Mouse (Mus musculus): ENCODE data around the gene Thsd7a. TPM values are rescaled to one million over a fixed set of nuclear protein-coding genes. Genes with fewer than 3 reads are reported as not detected.

Thsd7a gene
- polyA plus RNA-seq, 1 experiment from 2014 or later = 19.8 TPM

DNA sequence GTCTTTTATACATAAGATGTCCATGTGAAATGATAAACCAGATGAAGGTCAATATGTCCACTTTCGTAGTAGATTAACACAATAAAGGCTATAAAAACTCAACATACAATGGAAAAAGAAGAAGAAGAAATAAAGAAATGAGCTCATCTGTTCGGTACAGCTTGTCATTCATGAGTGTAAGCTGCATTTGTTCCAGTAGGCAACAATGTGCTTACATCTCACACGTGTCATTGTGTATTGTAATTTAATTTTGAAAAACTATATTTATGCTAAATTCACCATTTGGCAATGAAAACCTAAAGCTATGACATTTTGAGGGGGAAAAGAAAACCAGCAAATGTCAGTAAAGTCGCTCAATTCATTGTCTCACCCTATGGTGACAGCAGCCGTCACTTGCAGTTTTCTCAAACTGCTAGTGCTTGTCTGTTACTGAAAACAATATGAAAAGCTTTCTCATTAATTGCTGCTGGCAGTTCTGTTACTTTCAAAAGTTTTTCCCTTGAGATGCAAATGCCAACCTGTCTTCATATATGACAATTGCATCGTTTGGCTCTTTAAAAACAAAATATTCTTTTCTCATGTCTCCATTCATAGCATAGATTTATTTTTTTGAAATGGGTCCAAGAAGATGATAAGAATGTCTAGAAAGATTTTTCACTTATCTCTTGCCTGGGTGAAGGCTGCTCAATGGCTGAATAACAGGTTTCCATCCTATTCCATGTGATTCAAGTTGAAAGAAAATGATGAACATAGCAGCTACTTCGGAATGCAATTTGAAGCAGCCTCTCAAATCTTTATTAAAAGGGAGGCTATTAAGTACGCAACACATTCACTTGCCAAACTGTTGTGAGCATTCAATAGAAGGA is 10.4 kb upstream of the Thsd7a start:
- Histone ChIP-seq H3K4me3 (ENCODE audit: low read depth, low read length) (no peak overlapping the region), H3K27ac (ENCODE audit: low read depth, low read length) (no peak overlapping the region), H3K27me3 (ENCODE audit: control insufficient read depth, insufficient read depth, low read length) (no peaks in the 10 kb centered on the region), H3K9me3 (ENCODE audit: control insufficient read depth, low read length) (peaks cover 3% of the 10 kb centered on the region; the same call in 1 of the 2 replicates), H3K4me1 (ENCODE audit: control insufficient read depth, insufficient read depth, low read length) (no peaks in the 10 kb centered on the region), H3K36me3 (ENCODE audit: control insufficient read depth, insufficient read depth, low read length) (no peaks in the 10 kb centered on the region), H3K9ac (ENCODE audit: low read length) (no peak overlapping the region), H3K4me2 (no peak overlapping the region)
- no peak for ATAC-seq (ENCODE audit: low FRiP score)
- WGBS = 85% methylated on average over 8 of the region's 8 CpGs
- peak; percentile 67 for DNase-seq (ENCODE audit: low spot score, missing footprints)

DNA sequence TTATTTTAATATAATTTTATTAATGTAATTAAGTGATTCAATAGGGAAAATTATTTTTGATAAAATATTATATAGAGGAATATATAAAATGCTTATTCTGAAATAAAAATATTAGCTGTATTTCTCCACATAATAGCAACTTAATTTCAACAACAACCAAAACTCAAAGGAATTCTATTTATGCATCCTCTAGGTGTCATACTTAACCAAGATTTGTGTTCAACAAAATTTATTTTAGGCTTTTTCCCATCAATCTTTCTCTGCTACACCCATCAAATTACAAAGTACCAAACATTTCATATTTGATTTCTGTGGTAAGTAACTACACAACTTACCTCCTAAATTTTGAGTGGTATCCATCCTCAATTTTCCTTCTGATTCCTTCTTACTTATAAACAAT is 3.1 kb upstream of the Thsd7a start:
- Histone ChIP-seq H3K4me3 (ENCODE audit: low read depth, low read length) (no peak overlapping the region), H3K4me2 (no peak overlapping the region), H3K4me1 (ENCODE audit: control insufficient read depth, insufficient read depth, low read length) (peaks cover 16% of the 10 kb centered on the region; the same call in 1 of the 2 replicates), H3K9me3 (ENCODE audit: control insufficient read depth, low read length) (peaks cover 3% of the 10 kb centered on the region; the same call in 1 of the 2 replicates), H3K27me3 (ENCODE audit: control insufficient read depth, insufficient read depth, low read length) (no peaks in the 10 kb centered on the region), H3K9ac (ENCODE audit: low read length) (no peak overlapping the region), H3K36me3 (ENCODE audit: control insufficient read depth, insufficient read depth, low read length) (no peaks in the 10 kb centered on the region), H3K27ac (ENCODE audit: low read depth, low read length) (no peak overlapping the region)
- DNase-seq (ENCODE audit: low spot score, missing footprints) (peak; percentile 2), ATAC-seq (ENCODE audit: low FRiP score) (no peak)

DNA sequence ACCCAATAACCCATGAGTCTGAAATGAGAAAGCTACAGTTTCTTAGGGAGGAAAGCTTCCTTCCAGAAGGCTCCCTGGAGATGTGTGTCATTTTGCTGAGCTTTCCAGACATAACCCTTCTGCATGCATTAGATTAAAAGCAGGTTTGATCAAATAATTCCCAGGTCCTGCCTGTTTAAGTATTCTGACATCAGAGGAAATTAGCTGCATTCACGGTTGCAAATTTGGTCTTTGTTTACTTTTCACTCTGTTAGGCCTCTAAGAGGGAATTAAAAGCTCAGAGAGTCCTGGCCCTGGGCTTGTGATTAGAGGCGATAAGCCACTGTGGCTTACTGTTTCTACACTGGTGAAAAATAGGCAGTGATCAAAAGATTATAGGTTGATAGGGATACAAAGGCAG is 1.2 kb upstream of the Thsd7a start:
- ATAC-seq (ENCODE audit: low FRiP score) = peak; percentile 27; the same call in 1 of the 2 replicates
- 9% methylated on average over 2 of the region's 2 CpGs for WGBS

DNA sequence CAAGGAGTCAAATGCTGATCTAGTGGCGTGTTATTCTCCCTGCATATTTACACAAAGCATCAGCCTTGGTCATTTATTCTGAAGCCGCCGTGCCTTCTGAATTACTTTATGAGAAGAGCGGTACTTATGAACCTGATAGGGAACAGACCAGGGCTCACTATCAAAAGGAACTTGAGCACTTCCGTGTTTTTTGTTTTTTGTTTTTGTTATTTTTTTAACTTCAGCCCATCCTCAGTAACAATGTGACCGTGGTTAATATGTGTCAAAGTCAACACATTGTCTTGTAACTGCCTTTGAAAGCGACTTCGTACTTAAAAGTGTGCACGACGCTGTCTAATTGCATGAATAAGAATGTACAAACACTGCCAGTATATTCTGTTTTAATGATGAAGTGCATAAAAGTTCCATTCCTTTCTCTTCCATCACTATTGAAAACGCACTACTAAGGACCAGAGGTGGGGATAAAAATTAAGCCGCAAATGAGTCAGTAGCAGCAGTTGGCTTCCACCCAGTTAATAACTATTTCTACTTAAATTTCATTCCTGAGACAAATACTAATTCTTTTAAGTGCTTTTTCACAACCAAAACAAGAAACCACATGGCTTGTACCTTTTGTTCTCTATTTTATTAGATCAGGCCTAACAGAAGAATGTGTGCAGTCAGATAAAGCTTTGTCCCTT is 461 bp upstream of the Thsd7a start:
- H3K9ac ChIP-seq (ENCODE audit: low read length) = peak overlapping the region; percentile 90

More for the DNA sequence above, 1.2 kb upstream of the Thsd7a start:
- Histone ChIP-seq H3K9me3 (ENCODE audit: control insufficient read depth, low read length) (no peaks in the 10 kb centered on the region), H3K4me3 (ENCODE audit: low read depth, low read length) (no peak overlapping the region), H3K36me3 (ENCODE audit: control insufficient read depth, insufficient read depth, low read length) (no peaks in the 10 kb centered on the region), H3K4me2 (no peak overlapping the region), H3K27me3 (ENCODE audit: control insufficient read depth, insufficient read depth, low read length) (no peaks in the 10 kb centered on the region), H3K4me1 (ENCODE audit: control insufficient read depth, insufficient read depth, low read length) (peaks cover 16% of the 10 kb centered on the region; the same call in 1 of the 2 replicates), H3K27ac (ENCODE audit: low read depth, low read length) (no peak overlapping the region), H3K9ac (ENCODE audit: low read length) (no peak overlapping the region)
- DNase-seq (ENCODE audit: low spot score, missing footprints) = peak; percentile 90

DNA sequence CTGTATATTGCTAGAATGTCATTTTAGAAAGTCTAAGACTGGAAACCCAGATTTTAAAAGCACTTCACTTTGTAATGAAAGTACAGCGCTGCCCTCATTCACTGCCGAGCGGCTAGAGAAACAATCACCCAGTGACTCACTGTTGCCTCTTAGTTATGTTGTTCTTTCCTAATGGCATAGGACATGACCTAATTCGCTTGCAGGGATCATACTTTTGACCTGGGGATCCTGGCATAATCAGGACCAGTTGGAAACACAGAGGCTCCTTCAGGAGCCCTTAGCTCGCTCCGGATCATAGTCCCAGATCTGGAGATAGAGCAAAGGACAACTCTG is 790 bp downstream of the Thsd7a start:
- Histone ChIP-seq H3K27me3 (ENCODE audit: control insufficient read depth, insufficient read depth, low read length) (no peaks in the 10 kb centered on the region), H3K9ac (ENCODE audit: low read length) (peak overlapping the region; percentile 90), H3K4me1 (ENCODE audit: control insufficient read depth, insufficient read depth, low read length) (peaks cover 16% of the 10 kb centered on the region; the same call in 1 of the 2 replicates), H3K4me3 (ENCODE audit: low read depth, low read length) (peak overlapping the region; percentile 69), H3K27ac (ENCODE audit: low read depth, low read length) (peak overlapping the region; percentile 95), H3K9me3 (ENCODE audit: control insufficient read depth, low read length) (no peaks in the 10 kb centered on the region), H3K36me3 (ENCODE audit: control insufficient read depth, insufficient read depth, low read length) (no peaks in the 10 kb centered on the region), H3K4me2 (peak overlapping the region; percentile 54)
- WGBS = 0% methylated on average over 6 of the region's 6 CpGs
- ATAC-seq (ENCODE audit: low FRiP score) (no peak; the same call in 1 of the 2 replicates), DNase-seq (ENCODE audit: low spot score, missing footprints) (no peak)

More for the DNA sequence above, 461 bp upstream of the Thsd7a start:
- H3K4me2 ChIP-seq = peak overlapping the region; percentile 54
- ATAC-seq (ENCODE audit: low FRiP score) = no peak
- H3K27me3 ChIP-seq (ENCODE audit: control insufficient read depth, insufficient read depth, low read length) = no peaks in the 10 kb centered on the region
- H3K4me1 ChIP-seq (ENCODE audit: control insufficient read depth, insufficient read depth, low read length) = peaks cover 16% of the 10 kb centered on the region; the same call in 1 of the 2 replicates
- peak overlapping the region; percentile 69 for H3K4me3 ChIP-seq (ENCODE audit: low read depth, low read length)
- no peaks in the 10 kb centered on the region for H3K36me3 ChIP-seq (ENCODE audit: control insufficient read depth, insufficient read depth, low read length)
- H3K27ac ChIP-seq (ENCODE audit: low read depth, low read length) = peak overlapping the region; percentile 95
- peak; percentile 94 for DNase-seq (ENCODE audit: low spot score, missing footprints)
- WGBS = 9% methylated on average over 12 of the region's 12 CpGs
- H3K9me3 ChIP-seq (ENCODE audit: control insufficient read depth, low read length) = no peaks in the 10 kb centered on the region

DNA sequence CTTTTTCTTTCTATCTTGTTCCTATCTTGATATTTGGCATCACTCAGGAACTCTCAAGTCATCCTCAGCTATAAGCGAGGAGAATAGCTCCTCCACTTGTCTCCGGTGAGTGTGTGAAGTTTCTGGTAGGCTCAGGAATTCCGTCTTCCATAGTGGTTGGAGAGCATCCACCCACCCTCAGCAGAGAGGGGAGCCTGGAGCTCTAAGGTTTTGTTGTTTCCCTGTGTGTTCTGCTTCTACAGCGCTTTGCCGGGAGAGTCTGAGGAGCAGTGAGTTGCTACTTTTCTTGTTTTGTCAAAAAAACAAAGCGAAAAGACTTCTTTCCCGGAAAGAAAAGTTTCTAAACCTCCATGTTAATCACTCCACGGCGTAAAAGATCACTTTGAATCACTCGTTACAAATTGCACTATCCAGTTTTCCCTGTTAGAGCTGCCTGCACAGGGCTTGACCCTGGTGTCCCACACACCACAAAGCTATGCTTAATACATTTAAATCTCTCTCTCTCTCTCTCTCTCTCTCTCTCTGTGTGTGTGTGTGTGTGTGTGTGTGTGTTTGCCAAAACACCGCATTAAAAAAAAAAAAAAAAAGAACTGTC is 1.3 kb downstream of the Thsd7a start:
- H3K4me1 ChIP-seq (ENCODE audit: control insufficient read depth, insufficient read depth, low read length) = peaks cover 16% of the 10 kb centered on the region; the same call in 1 of the 2 replicates
- H3K9ac ChIP-seq (ENCODE audit: low read length) = peak overlapping the region; percentile 90
- peak overlapping the region; percentile 95 for H3K27ac ChIP-seq (ENCODE audit: low read depth, low read length)
- H3K27me3 ChIP-seq (ENCODE audit: control insufficient read depth, insufficient read depth, low read length) = no peaks in the 10 kb centered on the region
- no peaks in the 10 kb centered on the region for H3K9me3 ChIP-seq (ENCODE audit: control insufficient read depth, low read length)
- peak overlapping the region; percentile 69 for H3K4me3 ChIP-seq (ENCODE audit: low read depth, low read length)
- 4% methylated on average over 11 of the region's 11 CpGs for WGBS
- H3K4me2 ChIP-seq = peak overlapping the region; percentile 54
- H3K36me3 ChIP-seq (ENCODE audit: control insufficient read depth, insufficient read depth, low read length) = no peaks in the 10 kb centered on the region
- no peak for ATAC-seq (ENCODE audit: low FRiP score)
- peak; percentile 96 for DNase-seq (ENCODE audit: low spot score, missing footprints)

DNA sequence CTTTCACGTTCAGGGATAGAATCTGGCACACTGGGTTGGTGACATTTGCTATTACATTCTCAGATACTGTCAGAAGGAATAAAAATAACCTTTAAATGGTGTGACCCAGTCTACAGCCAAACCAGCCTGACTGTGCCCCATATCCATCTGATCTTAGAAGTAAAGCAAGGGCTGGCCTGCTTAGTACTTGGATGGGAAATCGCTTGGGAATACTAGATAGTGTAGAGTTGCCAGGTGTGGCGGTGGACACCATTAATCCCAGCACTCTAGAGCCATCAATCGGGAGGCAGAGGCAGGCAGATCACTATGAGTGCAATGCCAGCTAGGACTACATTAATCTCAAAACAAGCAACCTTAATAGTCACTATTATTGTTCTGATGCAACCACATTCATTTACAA is 6.4 kb downstream of the Thsd7a start:
- H3K27ac ChIP-seq (ENCODE audit: low read depth, low read length) = no peak overlapping the region
- H3K4me1 ChIP-seq (ENCODE audit: control insufficient read depth, insufficient read depth, low read length) = 0 out of 2 replicates have a peak, but pooled peaks cover 2% of the 10 kb centered on the region
- 87% methylated on average over 4 of the region's 4 CpGs for WGBS
- no peak overlapping the region for H3K4me2 ChIP-seq
- peak; percentile 70 for DNase-seq (ENCODE audit: low spot score, missing footprints)
- no peak for ATAC-seq (ENCODE audit: low FRiP score)
- H3K9me3 ChIP-seq (ENCODE audit: control insufficient read depth, low read length) = no peaks in the 10 kb centered on the region
- H3K36me3 ChIP-seq (ENCODE audit: control insufficient read depth, insufficient read depth, low read length) = no peaks in the 10 kb centered on the region
- H3K9ac ChIP-seq (ENCODE audit: low read length) = no peak overlapping the region
- H3K4me3 ChIP-seq (ENCODE audit: low read depth, low read length) = no peak overlapping the region
- H3K27me3 ChIP-seq (ENCODE audit: control insufficient read depth, insufficient read depth, low read length) = no peaks in the 10 kb centered on the region

DNA sequence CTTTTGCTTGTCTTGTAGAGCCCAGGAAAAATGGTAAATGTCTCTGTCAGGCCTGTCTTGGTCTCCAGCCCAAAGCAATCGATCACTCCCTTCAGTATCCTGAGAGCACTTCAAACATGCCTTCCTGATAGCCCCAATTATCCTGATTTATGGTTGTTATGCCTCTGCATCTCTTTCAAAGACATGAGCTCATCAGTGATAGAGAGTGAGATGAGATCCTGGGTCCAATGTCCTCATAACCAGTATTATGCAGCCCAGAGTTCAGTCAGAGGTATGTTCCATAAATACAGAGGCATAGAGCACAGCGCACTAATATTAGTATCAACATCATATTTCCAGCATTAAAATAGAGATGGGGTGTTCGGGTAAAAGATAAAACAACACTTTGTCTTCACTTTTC is 15.3 kb downstream of the Thsd7a start:
- H3K9me3 ChIP-seq (ENCODE audit: control insufficient read depth, low read length) = no peaks in the 10 kb centered on the region
- H3K4me2 ChIP-seq = no peak overlapping the region
- H3K27ac ChIP-seq (ENCODE audit: low read depth, low read length) = no peak overlapping the region
- DNase-seq (ENCODE audit: low spot score, missing footprints) (no peak), ATAC-seq (ENCODE audit: low FRiP score) (no peak)
- no peaks in the 10 kb centered on the region for H3K27me3 ChIP-seq (ENCODE audit: control insufficient read depth, insufficient read depth, low read length)
- H3K36me3 ChIP-seq (ENCODE audit: control insufficient read depth, insufficient read depth, low read length) = no peaks in the 10 kb centered on the region
- no peaks in the 10 kb centered on the region for H3K4me1 ChIP-seq (ENCODE audit: control insufficient read depth, insufficient read depth, low read length)
- H3K4me3 ChIP-seq (ENCODE audit: low read depth, low read length) = no peak overlapping the region
- no peak overlapping the region for H3K9ac ChIP-seq (ENCODE audit: low read length)
- 88% methylated on average over 3 of the region's 3 CpGs for WGBS

DNA sequence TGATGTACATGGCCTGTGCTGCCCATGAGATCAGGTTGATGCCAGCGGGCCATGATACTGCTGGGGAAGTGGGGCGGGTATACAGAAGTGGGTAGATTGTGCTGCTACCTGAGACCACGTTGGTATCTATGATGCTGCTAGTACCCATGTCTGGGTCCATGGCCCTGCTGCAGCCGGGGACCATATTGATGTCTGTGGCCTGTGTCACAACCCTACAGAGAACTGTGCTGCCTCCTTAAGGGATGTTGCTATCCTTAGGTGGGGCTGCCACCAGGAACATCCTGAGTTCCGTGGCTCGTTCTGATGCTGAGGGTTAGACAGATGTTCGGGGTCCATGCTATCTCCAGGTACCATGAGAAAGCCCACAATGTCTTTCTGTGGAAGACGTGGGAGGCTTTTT is 33.1 kb downstream of the Thsd7a start:
- no peak overlapping the region for H3K4me2 ChIP-seq
- no peaks in the 10 kb centered on the region for H3K9me3 ChIP-seq (ENCODE audit: control insufficient read depth, low read length)
- H3K27me3 ChIP-seq (ENCODE audit: control insufficient read depth, insufficient read depth, low read length) = no peaks in the 10 kb centered on the region
- no peak overlapping the region for H3K9ac ChIP-seq (ENCODE audit: low read length)
- WGBS = 91% methylated on average over 8 of the region's 8 CpGs
- ATAC-seq (ENCODE audit: low FRiP score) (no peak), DNase-seq (ENCODE audit: low spot score, missing footprints) (peak; percentile 53)
- H3K4me3 ChIP-seq (ENCODE audit: low read depth, low read length) = no peak overlapping the region
- H3K4me1 ChIP-seq (ENCODE audit: control insufficient read depth, insufficient read depth, low read length) = no peaks in the 10 kb centered on the region
- no peaks in the 10 kb centered on the region for H3K36me3 ChIP-seq (ENCODE audit: control insufficient read depth, insufficient read depth, low read length)
- no peak overlapping the region for H3K27ac ChIP-seq (ENCODE audit: low read depth, low read length)

Data from midbrain, embryonic 11.5 days (tissue).